Mouse (Mus musculus) stomach, postnatal 0 days (tissue): ENCODE measurements at regions not wholly inside any gene's neighbourhood (a gene's known extent, or its start where the extent isn't known, plus 50 kb on each side); places are given as distances from the start of the nearest gene placed in this dataset.

Source experiments
- ATAC-seq: fragments of 200-750 bp; cut with Nextera tagmentation; 2 replicates; pipeline ENCODE4 v1.8.0; 2017; ENCODE audit not compliant: low FRiP score, low TSS enrichment
- DNase-seq: peaks from one replicate; pipeline ENCODE4 v3.0.0-alpha.2; 2016; ENCODE audit warnings: low spot score
- H3K27ac ChIP-seq: fragments of 300-500 bp; sonication (generic); replicated peaks from 2 replicates; pipeline ENCODE4 v1.5.1; 2014; ENCODE audit warnings: mild to moderate bottlenecking, control low read depth
- H3K27me3 ChIP-seq: fragments of 300-500 bp; sonication (generic); 2 replicates; pipeline ENCODE4 v1.6.1; 2014; ENCODE audit warnings: low read length; ENCODE audit not compliant: control insufficient read depth, insufficient read depth
- H3K36me3 ChIP-seq: fragments of 300-500 bp; sonication (generic); 2 replicates; pipeline ENCODE4 v1.6.1; 2014; ENCODE audit warnings: low read length, mixed read lengths; ENCODE audit not compliant: control insufficient read depth, insufficient read depth
- H3K4me1 ChIP-seq: fragments of 300-500 bp; sonication (generic); replicated peaks from 2 replicates; pipeline ENCODE4 v1.6.1; 2014; ENCODE audit warnings: antibody characterized with exemption; ENCODE audit not compliant: control insufficient read depth, insufficient read depth
- H3K4me2 ChIP-seq: fragments of 300-500 bp; sonication (generic); replicated peaks from 2 replicates; pipeline ENCODE4 v1.6.1; 2014; ENCODE audit warnings: low read depth, mild to moderate bottlenecking, control low read depth, moderate library complexity
- H3K4me3 ChIP-seq: fragments of 300-500 bp; sonication (generic); 2 replicates; pipeline ENCODE4 v1.5.1; 2014; ENCODE audit warnings: low read depth, low read length, control low read depth
- H3K9ac ChIP-seq: fragments of 300-500 bp; sonication (generic); 2 replicates; pipeline ENCODE4 v1.6.1; 2014; ENCODE audit warnings: mild to moderate bottlenecking, low read length, control low read depth, mixed read lengths
- H3K9me3 ChIP-seq: fragments of 300-500 bp; sonication (generic); 2 replicates; pipeline ENCODE4 v1.6.1; 2016; ENCODE audit warnings: low read length; ENCODE audit not compliant: control insufficient read depth
- CTCF ChIP-seq: IDR thresholded peaks from 2 replicates; pipeline ENCODE4 v1.5.1; 2016; ENCODE audit warnings: antibody characterized with exemption, low read depth, mild to moderate bottlenecking, moderate library complexity
- EP300 ChIP-seq: optimal IDR thresholded peaks from 2 replicates; pipeline ENCODE3; 2016; ENCODE audit warnings: antibody characterized with exemption
- WGBS: fragments of 180-500 bp; shearing (Covaris S2); extraction: QIAGEN DNeasy Blood & Tissue Kit; methylation state at CpG from one replicate; pipeline ENCODE4 v1.1.7; 2014; 5-methylcytosine and 5-hydroxymethylcytosine counted together

GRCm38 (mm10) chr3:14952169-14952729, 66.2 kb downstream of the Car2 start:
- Histone ChIP-seq H3K4me3 (no peak overlapping the region), H3K27ac (no peak overlapping the region), H3K4me1 (no peaks in the 10 kb centered on the region), H3K4me2 (no peak overlapping the region), H3K27me3 (no peaks in the 10 kb centered on the region), H3K9me3 (no peaks in the 10 kb centered on the region), H3K9ac (no peak overlapping the region), H3K36me3 (no peaks in the 10 kb centered on the region)
- ATAC-seq, result no peak
- WGBS, result 61% methylated on average over 3 of the region's 3 CpGs
- TF ChIP-seq EP300, result no peak
- no peak for TF ChIP-seq CTCF
- no peak for DNase-seq

- Histone ChIP-seq H3K4me2 (no peak overlapping the region), H3K27ac (no peak overlapping the region), H3K27me3 (no peaks in the 10 kb centered on the region), H3K9ac (no peak overlapping the region), H3K9me3 (no peaks in the 10 kb centered on the region), H3K36me3 (no peaks in the 10 kb centered on the region), H3K4me1 (no peaks in the 10 kb centered on the region), H3K4me3 (no peak overlapping the region)
- no peak for DNase-seq
- no peak for ATAC-seq
- no peak for TF ChIP-seq CTCF
- WGBS, result 52% methylated on average over 3 of the region's 3 CpGs
These were observed 66.9 kb downstream of the Car2 start for GRCm38 (mm10) chr3:14952951-14953350.

GRCm38 (mm10) chr3:14957481-14957880, 71.4 kb downstream of the Car2 start:
- 76% methylated on average over 1 of the region's 1 CpGs for WGBS
- H3K4me1 ChIP-seq, result no peaks in the 10 kb centered on the region
- no peak for TF ChIP-seq EP300
- no peak for TF ChIP-seq CTCF
- H3K4me2 ChIP-seq, result no peak overlapping the region
- H3K9ac ChIP-seq, result no peak overlapping the region
- ATAC-seq, result no peak
- H3K36me3 ChIP-seq, result no peaks in the 10 kb centered on the region
- no peak for DNase-seq
- no peak overlapping the region for H3K4me3 ChIP-seq
- H3K27me3 ChIP-seq, result no peaks in the 10 kb centered on the region
- no peaks in the 10 kb centered on the region for H3K9me3 ChIP-seq
- no peak overlapping the region for H3K27ac ChIP-seq

- TF ChIP-seq EP300, result no peak
- TF ChIP-seq CTCF, result no peak
- Histone ChIP-seq H3K4me2 (no peak overlapping the region), H3K4me1 (no peaks in the 10 kb centered on the region), H3K27ac (no peak overlapping the region), H3K9me3 (no peaks in the 10 kb centered on the region), H3K36me3 (no peaks in the 10 kb centered on the region), H3K27me3 (no peaks in the 10 kb centered on the region), H3K4me3 (no peak overlapping the region), H3K9ac (no peak overlapping the region)
- DNase-seq, result no peak
- WGBS, result 47% methylated on average over 1 of the region's 1 CpGs
- no peak for ATAC-seq
These were observed 72.2 kb downstream of the Car2 start for GRCm38 (mm10) chr3:14958277-14958676.

- H3K36me3 ChIP-seq, result no peaks in the 10 kb centered on the region
- no peak for DNase-seq
- H3K4me3 ChIP-seq, result no peak overlapping the region
- no peaks in the 10 kb centered on the region for H3K27me3 ChIP-seq
- ATAC-seq, result no peak
- H3K9ac ChIP-seq, result no peak overlapping the region
- H3K27ac ChIP-seq, result no peak overlapping the region
- 7% methylated on average over 1 of the region's 1 CpGs for WGBS
- no peaks in the 10 kb centered on the region for H3K9me3 ChIP-seq
- TF ChIP-seq EP300 (no peak), CTCF (no peak)
- H3K4me1 ChIP-seq, result no peaks in the 10 kb centered on the region
- H3K4me2 ChIP-seq, result no peak overlapping the region
These were observed 73.5 kb downstream of the Car2 start for GRCm38 (mm10) chr3:14959586-14959985.

GRCm38 (mm10) chr3:14964795-14965194, 78.7 kb downstream of the Car2 start:
- no peak overlapping the region for H3K4me2 ChIP-seq
- H3K27ac ChIP-seq, result no peak overlapping the region
- DNase-seq (no peak), ATAC-seq (no peak)
- H3K36me3 ChIP-seq, result no peaks in the 10 kb centered on the region
- no peaks in the 10 kb centered on the region for H3K9me3 ChIP-seq
- TF ChIP-seq CTCF (no peak), EP300 (no peak)
- WGBS, result 33% methylated on average over 5 of the region's 5 CpGs
- no peak overlapping the region for H3K4me3 ChIP-seq
- H3K27me3 ChIP-seq, result no peaks in the 10 kb centered on the region
- H3K4me1 ChIP-seq, result no peaks in the 10 kb centered on the region
- H3K9ac ChIP-seq, result no peak overlapping the region
